10 mouse cellular contexts compared by ENCODE assay signal in genomic region chr9:114526581-114526980, GRCm38 (mm10). TPM values are rescaled to one million over a fixed set of nuclear protein-coding genes. Genes with fewer than 3 reads are reported as not detected.
DNase-seq lines count a peak whose midpoint lies in the region; ATAC-seq and TF ChIP-seq lines count a peak whose summit lies in the region.
"Had no signal": no experiment of that assay in that cellular context is flagged by ENCODE, and none has a peak within 500 bp of the region (broad histone marks: within the 10 kb centered on the region; RNA-seq: fewer than 3 reads in every experiment).

No protein-coding gene starts in this region.

- no peak for TF ChIP-seq CTCF in lung, postnatal 0 days (IDR thresholded peaks at IDR 0.05)
- TF ChIP-seq CTCF in embryonic fibroblast, embryonic 13.5 days (IDR thresholded peaks at IDR 0.05; ENCODE audit: borderline replicate concordance, insufficient read depth, low read length), result no peak

- H3K9ac ChIP-seq in lung, postnatal 0 days (replicated peaks; ENCODE audit: low read depth), result 0 out of 2 replicates have a peak overlapping the region, but pooled peaks have one; percentile 19
- H3K9ac ChIP-seq in limb, embryonic 13.5 days, result peak overlapping the region; percentile 39; the same call in 1 of the 2 replicates
- H3K9ac ChIP-seq in stomach, embryonic 16.5 days (ENCODE audit: low read length), result peak overlapping the region; percentile 55

- TF ChIP-seq POLR2A in embryonic fibroblast, embryonic 13.5 days (IDR thresholded peaks at IDR 0.05; ENCODE audit: low read depth, low read length), result no peak

- peak overlapping the region; percentile 29 for H3K27ac ChIP-seq in lung, postnatal 0 days (ENCODE audit: low read length)
- H3K27ac ChIP-seq in embryonic fibroblast, embryonic 13.5 days (ENCODE audit: insufficient read depth, low read length), result peak overlapping the region; percentile 95
- H3K27ac ChIP-seq in limb, embryonic 13.5 days, result 0 out of 2 replicates have a peak overlapping the region, but pooled peaks have one; percentile 34
- H3K27ac ChIP-seq in stomach, embryonic 16.5 days (ENCODE audit: low read length), result peak overlapping the region; percentile 62

- H3K4me1 ChIP-seq in lung, postnatal 0 days (ENCODE audit: insufficient read depth, low read depth, low read length), result peaks cover 8% of the 10 kb centered on the region; the same call in 1 of the 2 replicates
- peaks cover 3% of the 10 kb centered on the region for H3K4me1 ChIP-seq in embryonic fibroblast, embryonic 13.5 days (ENCODE audit: control insufficient read depth, insufficient read depth, low read length)
- H3K4me1 ChIP-seq in limb, embryonic 13.5 days, result peaks cover 43% of the 10 kb centered on the region
- H3K4me1 ChIP-seq in stomach, embryonic 16.5 days (ENCODE audit: control insufficient read depth, insufficient read depth, low read length), result peaks cover 30% of the 10 kb centered on the region

- no peaks in the 10 kb centered on the region for H3K36me3 ChIP-seq in lung, postnatal 0 days (ENCODE audit: insufficient read depth, low read length)
- H3K36me3 ChIP-seq in limb, embryonic 13.5 days, result no peaks in the 10 kb centered on the region
- no peaks in the 10 kb centered on the region for H3K36me3 ChIP-seq in stomach, embryonic 16.5 days (ENCODE audit: control insufficient read depth, insufficient read depth, low read length)

- no peak for TF ChIP-seq EP300 in lung, postnatal 0 days (IDR thresholded peaks at IDR 0.05)

- peak; percentile 34 for ATAC-seq in lung, postnatal 0 days
- no peak for ATAC-seq in limb, embryonic 13.5 days (ENCODE audit: low FRiP score, low read depth)
- ATAC-seq in stomach, embryonic 16.5 days (ENCODE audit: insufficient read depth, low FRiP score), result no peak
- ATAC-seq in CD4-positive, CD25-positive, alpha-beta regulatory T cell, adult 4 months, result no peak

- WGBS in lung, postnatal 0 days, result 21% methylated on average over 8 of the region's 8 CpGs
- 6% methylated on average over 8 of the region's 8 CpGs for WGBS in limb, embryonic 13.5 days
- WGBS in stomach, embryonic 16.5 days, result 28% methylated on average over 8 of the region's 8 CpGs

- 0 out of 2 replicates have a peak overlapping the region, but pooled peaks have one; percentile 14 for H3K4me3 ChIP-seq in lung, postnatal 0 days (ENCODE audit: low read depth, low read length)
- H3K4me3 ChIP-seq in embryonic fibroblast, embryonic 13.5 days (ENCODE audit: insufficient read depth, low read length), result no peak overlapping the region
- H3K4me3 ChIP-seq in limb, embryonic 13.5 days, result peak overlapping the region; percentile 20
- H3K4me3 ChIP-seq in stomach, embryonic 16.5 days (replicated peaks; ENCODE audit: low read length), result peak overlapping the region; percentile 23; the same call in 1 of the 2 replicates

- H3K4me2 ChIP-seq in lung, postnatal 0 days (replicated peaks; ENCODE audit: low read depth, low read length), result peak overlapping the region; percentile 42
- H3K4me2 ChIP-seq in limb, embryonic 13.5 days (replicated peaks), result peak overlapping the region; percentile 49
- peak overlapping the region; percentile 52 for H3K4me2 ChIP-seq in stomach, embryonic 16.5 days (ENCODE audit: low read depth, low read length)

- no peaks in the 10 kb centered on the region for H3K9me3 ChIP-seq in lung, postnatal 0 days (ENCODE audit: low read length)
- no peaks in the 10 kb centered on the region for H3K9me3 ChIP-seq in limb, embryonic 13.5 days
- no peaks in the 10 kb centered on the region for H3K9me3 ChIP-seq in stomach, embryonic 16.5 days (replicated peaks; ENCODE audit: control insufficient read depth, low read length)

- no peaks in the 10 kb centered on the region for H3K27me3 ChIP-seq in lung, postnatal 0 days (replicated peaks; ENCODE audit: insufficient read depth, low read length)
- H3K27me3 ChIP-seq in limb, embryonic 13.5 days, result no peaks in the 10 kb centered on the region
- H3K27me3 ChIP-seq in stomach, embryonic 16.5 days (ENCODE audit: control insufficient read depth, insufficient read depth, low read length), result no peaks in the 10 kb centered on the region

- no peak for DNase-seq in lung, postnatal 0 days (ENCODE audit: low spot score)
- no peak for DNase-seq in lung, adult 18-20 months
- no peak for DNase-seq in spleen, postnatal 10 days (ENCODE audit: low spot score in 2 of 2)
- DNase-seq in left cerebral cortex, adult 8-10 months (ENCODE audit: low spot score in 2 of 2), result no peak

RNA-seq across cellular contexts. Expression of gene C130032M10Rik, which starts 11.1 kb away (rescaled TPM):
- 0.33 TPM in 1 of 2 replicates, not detected in the other for polyA plus RNA-seq in lung, postnatal 0 days (2015; fragmentation: Nextera tagmentation; extraction: Ambion mirVana)
- polyA plus RNA-seq in embryonic fibroblast, embryonic 13.5 days (2011; ENCODE audit: insufficient read length, low read depth, missing spikeins), result not detected in 2 replicates
- polyA plus RNA-seq in limb, embryonic 13.5 days (2015; fragmentation: Nextera tagmentation; extraction: Ambion mirVana), result 0.37 and 0.42 TPM in 2 replicates
- 0.19 TPM in 1 of 2 replicates, not detected in the other for polyA plus RNA-seq in stomach, embryonic 16.5 days (2015; fragmentation: Nextera tagmentation; extraction: Ambion mirVana)
- total RNA-seq in left cerebral cortex, adult 8-10 months (2022), result not detected
- polyA plus RNA-seq in CD4-positive, CD25-positive, alpha-beta regulatory T cell, adult 4 months (2017; shearing (Covaris generic)), result not detected
- total RNA-seq: gastrocnemius, postnatal 36 days; neutrophil, adult 5-6 weeks had no signal

RNA-seq across cellular contexts. Expression of gene Ccr4, which starts 21.9 kb away (rescaled TPM):
- polyA plus RNA-seq in lung, postnatal 0 days (2015; fragmentation: Nextera tagmentation; extraction: Ambion mirVana), result not detected in 2 replicates
- not detected in 2 replicates for polyA plus RNA-seq in embryonic fibroblast, embryonic 13.5 days (2011; ENCODE audit: insufficient read length, low read depth, missing spikeins)
- not detected in 2 replicates for polyA plus RNA-seq in limb, embryonic 13.5 days (2015; fragmentation: Nextera tagmentation; extraction: Ambion mirVana)
- 0.04 TPM in 1 of 2 replicates, not detected in the other for polyA plus RNA-seq in stomach, embryonic 16.5 days (2015; fragmentation: Nextera tagmentation; extraction: Ambion mirVana)
- total RNA-seq in left cerebral cortex, adult 8-10 months (2022), result not detected
- polyA plus RNA-seq in CD4-positive, CD25-positive, alpha-beta regulatory T cell, adult 4 months (2017; shearing (Covaris generic)), result 10 to 100 TPM; 27.8 to 29.8 TPM
- total RNA-seq: gastrocnemius, postnatal 36 days; neutrophil, adult 5-6 weeks had no signal

RNA-seq across cellular contexts. Expression of gene Trim71, which starts 37.6 kb away (rescaled TPM):
- polyA plus RNA-seq in lung, postnatal 0 days (2015; fragmentation: Nextera tagmentation; extraction: Ambion mirVana), result 0.30 and 0.32 TPM in 2 replicates
- polyA plus RNA-seq in embryonic fibroblast, embryonic 13.5 days (2011; ENCODE audit: insufficient read length, low read depth, missing spikeins), result 1.1 and 1.2 TPM in 2 replicates
- 0.62 and 0.91 TPM in 2 replicates for polyA plus RNA-seq in limb, embryonic 13.5 days (2015; fragmentation: Nextera tagmentation; extraction: Ambion mirVana)
- 0.96 and 0.98 TPM in 2 replicates for polyA plus RNA-seq in stomach, embryonic 16.5 days (2015; fragmentation: Nextera tagmentation; extraction: Ambion mirVana)
- total RNA-seq in left cerebral cortex, adult 8-10 months (2022), result under 1 TPM; 0.46 to 0.67 (median 0.59) TPM
- not detected for polyA plus RNA-seq in CD4-positive, CD25-positive, alpha-beta regulatory T cell, adult 4 months (2017; shearing (Covaris generic))
- total RNA-seq: gastrocnemius, postnatal 36 days; neutrophil, adult 5-6 weeks had no signal

Comparison
In these comparisons a context has a peak if more than half of its experiments do, and no peak if none do; other contexts are left out.
1. H3K27ac ChIP-seq: peak in every context shown above with its lines; median percentile 95 in embryonic fibroblast, embryonic 13.5 days; 62 in stomach, embryonic 16.5 days; 34 in limb, embryonic 13.5 days; 29 in lung, postnatal 0 days.
2. RNA of gene Ccr4, which starts 21.9 kb away (polyA plus RNA-seq): 27.8 to 29.8 TPM in CD4-positive, CD25-positive, alpha-beta regulatory T cell, adult 4 months; not detected in limb, embryonic 13.5 days, 0.04 TPM in stomach, embryonic 16.5 days, not detected in lung, postnatal 0 days and not detected in embryonic fibroblast, embryonic 13.5 days; every median in the first group is over 10 times any median in the second.
3. Peak in every context shown above with its lines, with median percentiles within 50 percentile points of each other: H3K4me2 ChIP-seq and H3K9ac ChIP-seq.